Mouse (Mus musculus) intestine, postnatal 0 days (tissue): Measurements from ENCODE around the gene Sike1. TPM values are rescaled to one million over a fixed set of nuclear protein-coding genes. Genes with fewer than 3 reads are reported as not detected.
A peak's percentile ranks its signal among the peaks of the same experiment; 100 is the strongest.

Experiments
- ATAC-seq: fragments of 200-750 bp; cut with Nextera tagmentation; 2 replicates; pipeline ENCODE4 v1.8.0; 2017; ENCODE audit warnings: mild to moderate bottlenecking, moderate TSS enrichment, moderate library complexity
- H3K27ac ChIP-seq: fragments of 300-500 bp; sonication (generic); 2 replicates; pipeline ENCODE4 v1.5.1; 2014; ENCODE audit warnings: mild to moderate bottlenecking, low read depth, low read length, moderate library complexity
- H3K27me3 ChIP-seq: fragments of 300-500 bp; sonication (generic); replicated peaks from 2 replicates; pipeline ENCODE4 v1.6.1; 2014; ENCODE audit warnings: low read length, mixed read lengths; ENCODE audit not compliant: control insufficient read depth, insufficient read depth
- H3K36me3 ChIP-seq: fragments of 300-500 bp; sonication (generic); 2 replicates; pipeline ENCODE4 v1.6.1; 2014; ENCODE audit warnings: mild to moderate bottlenecking, moderate library complexity; ENCODE audit not compliant: control insufficient read depth, insufficient read depth
- H3K4me1 ChIP-seq: fragments of 300-500 bp; sonication (generic); replicated peaks from 2 replicates; pipeline ENCODE4 v1.6.1; 2014; ENCODE audit warnings: antibody characterized with exemption, low read length, mixed read lengths; ENCODE audit not compliant: control insufficient read depth, insufficient read depth
- H3K4me2 ChIP-seq: fragments of 300-500 bp; sonication (generic); replicated peaks from 2 replicates; pipeline ENCODE4 v1.6.1; 2014; ENCODE audit warnings: low read depth, mild to moderate bottlenecking, moderate library complexity
- H3K4me3 ChIP-seq: fragments of 300-500 bp; sonication (generic); 2 replicates; pipeline ENCODE4 v1.5.1; 2014; ENCODE audit warnings: low read depth, low read length
- H3K9ac ChIP-seq: fragments of 300-500 bp; sonication (generic); 2 replicates; pipeline ENCODE4 v1.6.1; 2014; ENCODE audit warnings: mild to moderate bottlenecking, low read depth, low read length
- H3K9me3 ChIP-seq: fragments of 300-500 bp; sonication (generic); 2 replicates; pipeline ENCODE4 v1.6.1; 2016; ENCODE audit warnings: mixed run types; ENCODE audit not compliant: control insufficient read depth
- CTCF ChIP-seq: sonication (generic); IDR thresholded peaks from 2 replicates; pipeline ENCODE4 v1.5.1; 2016; ENCODE audit warnings: low read depth, mild to moderate bottlenecking, control low read depth, antibody characterized with exemption, moderate library complexity
- WGBS: fragments of 180-500 bp; shearing (Covaris S2); extraction: QIAGEN DNeasy Blood & Tissue Kit; methylation state at CpG from one replicate; pipeline ENCODE4 v1.1.7; 2014; 5-methylcytosine and 5-hydroxymethylcytosine counted together
- polyA plus RNA-seq: library from polyadenylated mRNA; unstranded; fragments of >200 nt; fragmentation: Nextera tagmentation; extraction: Ambion mirVana; gene quantifications from 2 replicates; pipeline ENCODE4 v1.2.1, GENCODE M21; 2015

The Sike1 gene
- polyA plus RNA-seq, 1 experiment from 2014 or later: 36.6 TPM

DNA sequence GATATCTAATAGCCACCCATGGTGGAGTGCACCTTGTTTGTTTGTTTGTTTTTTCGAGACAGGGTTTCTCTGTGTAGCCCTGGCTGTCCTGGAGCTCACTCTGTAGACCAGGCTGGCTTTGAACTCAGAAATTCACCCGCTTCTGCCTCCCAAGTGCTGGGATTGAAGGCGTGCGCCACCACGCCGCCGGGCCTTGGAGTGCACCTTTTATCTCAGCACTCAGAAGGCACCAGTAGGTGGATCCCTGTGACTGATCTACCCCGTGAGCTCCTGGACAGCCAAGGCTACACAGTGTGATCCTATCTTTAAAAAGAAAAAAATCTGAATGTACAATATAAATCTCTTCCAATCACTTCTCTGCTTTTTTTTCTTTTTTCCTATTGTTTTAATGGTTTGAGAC is 4.5 kb upstream of the Sike1 start:
- Histone ChIP-seq H3K4me2 (no peak overlapping the region), H3K27me3 (no peaks in the 10 kb centered on the region), H3K4me1 (no peaks in the 10 kb centered on the region; the same call in 1 of the 2 replicates), H3K9ac (no peak overlapping the region), H3K27ac (no peak overlapping the region), H3K4me3 (no peak overlapping the region), H3K36me3 (no peaks in the 10 kb centered on the region), H3K9me3 (no peaks in the 10 kb centered on the region)
- ATAC-seq: no peak
- TF ChIP-seq CTCF: no peak
- 69% methylated on average over 8 of the region's 8 CpGs for WGBS

DNA sequence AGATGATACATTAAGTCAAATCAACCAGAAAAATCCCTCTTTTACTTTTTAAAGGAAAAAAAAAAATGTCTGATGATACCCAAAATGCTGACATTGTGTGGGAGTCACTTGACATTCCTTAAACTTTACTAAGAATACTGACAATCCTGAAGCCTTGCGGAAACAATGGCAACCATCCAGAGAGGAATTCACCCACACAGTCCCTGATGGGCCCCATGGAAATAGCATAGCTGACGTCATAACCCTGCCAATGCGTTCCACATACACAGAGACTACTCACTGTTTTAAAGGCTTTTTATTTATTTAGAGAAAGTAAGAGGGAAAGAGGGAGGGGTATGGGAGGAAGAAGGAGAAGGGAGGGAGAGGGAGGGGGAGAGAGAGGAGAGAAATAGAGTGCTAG is 2.6 kb upstream of the Sike1 start:
- no peak overlapping the region for H3K9ac ChIP-seq
- H3K9me3 ChIP-seq: no peaks in the 10 kb centered on the region
- H3K27me3 ChIP-seq: no peaks in the 10 kb centered on the region
- H3K27ac ChIP-seq: no peak overlapping the region
- no peaks in the 10 kb centered on the region for H3K36me3 ChIP-seq
- no peak overlapping the region for H3K4me3 ChIP-seq
- H3K4me2 ChIP-seq: no peak overlapping the region
- no peaks in the 10 kb centered on the region; the same call in 1 of the 2 replicates for H3K4me1 ChIP-seq
- WGBS: 15% methylated on average over 3 of the region's 3 CpGs
- TF ChIP-seq CTCF: no peak
- ATAC-seq: no peak

DNA sequence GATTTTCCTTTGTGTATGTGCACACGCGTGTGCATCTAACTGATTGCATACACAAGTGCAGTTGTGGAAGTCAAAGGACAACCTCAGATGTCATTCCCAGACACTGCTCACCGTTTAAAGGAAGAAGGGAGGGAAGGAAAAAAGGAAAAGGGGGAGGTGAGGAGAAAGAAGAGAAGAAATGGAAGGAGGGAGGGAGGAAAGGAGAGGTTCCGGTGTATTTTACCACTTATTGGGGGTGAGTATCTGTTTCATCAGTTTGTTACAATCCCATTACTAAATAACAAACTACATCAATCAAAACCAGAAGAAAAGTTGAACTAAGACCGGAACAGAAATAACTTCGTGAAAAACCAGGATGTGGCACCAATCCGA is 289 bp upstream of the Sike1 start:
- H3K9ac ChIP-seq: peak overlapping the region; percentile 78; the same call in 1 of the 2 replicates
- no peak for ATAC-seq
- 43% methylated on average over 7 of the region's 7 CpGs for WGBS

DNA sequence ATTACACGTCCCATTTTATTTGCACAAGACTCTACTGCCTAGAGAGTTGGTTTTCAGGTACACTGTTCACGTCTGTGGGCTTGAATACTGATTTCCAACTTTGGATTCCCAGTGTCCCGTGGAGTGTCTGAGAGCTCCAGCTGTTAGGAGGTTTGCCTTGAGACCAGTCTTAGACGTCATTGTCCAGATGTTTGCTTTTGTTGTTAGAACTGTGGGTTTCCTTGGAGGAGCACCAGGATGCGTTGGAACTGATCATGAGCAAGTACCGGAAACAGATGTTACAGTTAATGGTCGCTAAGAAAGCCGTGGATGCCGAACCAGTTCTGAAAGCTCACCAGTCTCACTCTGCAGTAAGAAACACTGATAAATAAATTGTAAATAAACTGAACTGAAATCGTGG is 1.5 kb downstream of the Sike1 start:
- H3K4me2 ChIP-seq: no peak overlapping the region

More for the DNA sequence above, 289 bp upstream of the Sike1 start:
- Histone ChIP-seq H3K4me1 (no peaks in the 10 kb centered on the region; the same call in 1 of the 2 replicates), H3K4me3 (peak overlapping the region; percentile 68), H3K27ac (peak overlapping the region; percentile 97; the same call in 1 of the 2 replicates), H3K36me3 (peaks cover 21% of the 10 kb centered on the region), H3K27me3 (no peaks in the 10 kb centered on the region), H3K9me3 (no peaks in the 10 kb centered on the region), H3K4me2 (peak overlapping the region; percentile 77)
- TF ChIP-seq CTCF: no peak

DNA sequence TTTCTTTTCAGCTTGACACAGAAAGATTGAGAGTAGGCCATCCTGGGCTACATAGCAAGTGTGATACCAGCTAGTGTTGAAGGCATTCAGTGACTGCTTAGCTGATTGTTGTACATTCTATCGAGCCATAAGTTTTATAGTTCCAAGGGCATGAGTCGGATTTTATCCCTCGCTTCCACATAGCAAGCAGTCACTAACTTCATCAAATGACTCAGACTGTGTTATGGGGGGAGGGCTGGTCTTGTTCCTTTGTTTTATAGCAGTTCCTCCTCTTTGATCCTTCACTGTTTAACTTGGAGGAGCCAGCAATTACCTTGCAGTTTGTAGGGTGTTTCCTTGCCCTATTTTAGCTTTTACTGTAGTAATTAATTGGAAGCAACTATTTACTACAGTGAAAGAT is 2.1 kb downstream of the Sike1 start:
- H3K4me3 ChIP-seq: no peak overlapping the region
- 51% methylated on average over 3 of the region's 3 CpGs for WGBS

More for the DNA sequence above, 1.5 kb downstream of the Sike1 start:
- Histone ChIP-seq H3K4me1 (no peaks in the 10 kb centered on the region; the same call in 1 of the 2 replicates), H3K36me3 (peaks cover 33% of the 10 kb centered on the region), H3K27me3 (no peaks in the 10 kb centered on the region), H3K9me3 (no peaks in the 10 kb centered on the region), H3K9ac (no peak overlapping the region), H3K27ac (no peak overlapping the region), H3K4me3 (no peak overlapping the region)
- TF ChIP-seq CTCF: no peak
- 61% methylated on average over 10 of the region's 10 CpGs for WGBS
- no peak for ATAC-seq

DNA sequence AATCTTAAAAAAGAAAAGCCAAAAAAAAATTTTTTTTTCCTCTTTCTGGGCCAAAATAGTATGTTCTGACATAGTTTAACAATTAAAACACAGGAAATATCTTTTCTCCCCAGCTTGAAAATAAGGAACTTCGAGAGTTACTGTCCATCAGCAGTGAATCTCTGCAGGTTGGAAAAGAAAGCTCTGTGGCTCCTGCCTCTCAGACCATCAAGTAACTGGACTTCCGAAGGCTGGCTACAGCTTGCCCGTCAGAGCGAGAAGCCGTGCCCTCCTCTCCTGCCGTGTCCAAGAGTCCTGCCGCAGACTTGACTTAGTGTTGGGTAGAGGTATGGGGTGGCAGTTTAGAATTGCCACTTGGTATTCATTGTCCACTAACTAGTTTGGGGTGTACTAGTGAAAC is 6.1 kb downstream of the Sike1 start:
- no peak overlapping the region for H3K4me2 ChIP-seq
- no peak for ATAC-seq
- H3K9me3 ChIP-seq: no peaks in the 10 kb centered on the region
- no peak for TF ChIP-seq CTCF
- no peaks in the 10 kb centered on the region for H3K27me3 ChIP-seq
- 98% methylated on average over 7 of the region's 7 CpGs for WGBS
- no peak overlapping the region for H3K9ac ChIP-seq
- no peak overlapping the region for H3K4me3 ChIP-seq
- no peaks in the 10 kb centered on the region for H3K4me1 ChIP-seq
- H3K27ac ChIP-seq: no peak overlapping the region
- peaks cover 48% of the 10 kb centered on the region for H3K36me3 ChIP-seq

More for the DNA sequence above, 2.1 kb downstream of the Sike1 start:
- Histone ChIP-seq H3K4me1 (no peaks in the 10 kb centered on the region; the same call in 1 of the 2 replicates), H3K27ac (peak overlapping the region; percentile 46; the same call in 1 of the 2 replicates), H3K9me3 (no peaks in the 10 kb centered on the region), H3K27me3 (no peaks in the 10 kb centered on the region), H3K9ac (no peak overlapping the region), H3K4me2 (no peak overlapping the region), H3K36me3 (peaks cover 38% of the 10 kb centered on the region)
- TF ChIP-seq CTCF: no peak
- ATAC-seq: no peak

DNA sequence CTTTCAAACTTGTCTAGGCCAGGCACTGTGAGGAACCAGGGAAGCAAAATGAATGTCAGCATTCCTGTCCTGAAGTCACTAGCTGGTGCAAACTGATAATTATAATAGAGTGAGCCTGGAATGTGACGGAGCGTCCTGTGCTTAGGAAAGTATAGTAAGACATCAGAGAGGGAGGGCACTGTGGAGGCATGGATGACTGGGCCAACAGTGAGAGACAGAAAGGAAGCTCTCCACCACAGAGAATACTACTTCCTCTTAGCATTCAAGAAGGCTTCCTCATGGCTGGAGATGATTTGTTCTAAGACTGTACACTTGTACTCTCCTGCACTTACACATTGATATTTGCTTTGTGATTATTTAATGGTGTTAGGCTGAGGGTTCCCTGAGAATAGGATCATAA is 21.8 kb downstream of the Sike1 start:
- Histone ChIP-seq H3K36me3 (no peaks in the 10 kb centered on the region), H3K27me3 (no peaks in the 10 kb centered on the region), H3K4me2 (no peak overlapping the region), H3K27ac (no peak overlapping the region), H3K4me3 (no peak overlapping the region), H3K4me1 (no peaks in the 10 kb centered on the region), H3K9ac (no peak overlapping the region), H3K9me3 (no peaks in the 10 kb centered on the region)
- ATAC-seq: no peak
- TF ChIP-seq CTCF: no peak
- 78% methylated on average over 2 of the region's 2 CpGs for WGBS
